Mouse (Mus musculus) E14TG2a.4 (cell line): ENCODE measurements around the gene Ppfia4.

Experiments used
- CTCF ChIP-seq: conservative IDR thresholded peaks from 2 replicates; pipeline ENCODE4 v1.5.1; 2014; ENCODE audit warnings: low read length
- NANOG ChIP-seq: IDR thresholded peaks from 2 replicates; pipeline ENCODE4 v1.6.1; 2014; ENCODE audit warnings: borderline replicate concordance, low read length, mixed read lengths
- POU5F1 ChIP-seq: IDR thresholded peaks from 2 replicates; pipeline ENCODE4 v1.6.1; 2014; ENCODE audit warnings: low read length, borderline replicate concordance

DNA sequence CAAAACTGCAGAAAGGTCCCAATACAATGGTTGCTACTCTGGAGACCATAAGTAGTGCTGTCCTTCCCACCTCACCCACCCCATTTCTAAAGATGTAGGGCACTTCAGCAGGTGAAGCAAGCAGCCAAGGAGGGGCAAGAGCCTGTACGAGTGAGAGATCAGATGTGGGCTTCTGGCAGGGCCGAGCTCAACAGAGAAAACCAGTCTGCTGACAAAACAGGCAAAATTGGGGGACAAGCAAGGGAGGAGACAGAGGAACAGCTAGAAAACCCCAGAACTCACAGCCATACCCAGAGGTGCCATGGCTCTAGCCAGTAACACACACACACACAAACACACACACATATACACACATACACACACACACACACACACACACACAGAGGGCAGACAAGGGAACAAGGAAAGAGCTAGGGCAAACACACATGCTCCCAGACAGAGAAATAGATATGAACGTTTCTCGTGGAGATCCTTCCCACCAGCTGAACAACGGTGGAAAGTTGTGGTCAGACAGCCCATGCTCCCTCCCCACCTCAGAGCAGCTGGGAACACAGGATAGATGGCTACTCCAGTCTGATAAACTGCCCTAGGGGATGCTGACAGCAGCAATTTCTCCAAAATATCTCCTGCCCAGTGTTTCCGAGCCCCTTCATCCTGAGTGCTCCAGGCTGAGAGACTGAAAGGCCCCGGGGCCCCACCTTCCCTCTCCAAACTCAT is 1.5 kb upstream of the Ppfia4 start:
- no peak for TF ChIP-seq CTCF
- TF ChIP-seq NANOG: no peak
- no peak for TF ChIP-seq POU5F1
